Mouse (Mus musculus): ENCODE data around the gene Gm49388.

DNA sequence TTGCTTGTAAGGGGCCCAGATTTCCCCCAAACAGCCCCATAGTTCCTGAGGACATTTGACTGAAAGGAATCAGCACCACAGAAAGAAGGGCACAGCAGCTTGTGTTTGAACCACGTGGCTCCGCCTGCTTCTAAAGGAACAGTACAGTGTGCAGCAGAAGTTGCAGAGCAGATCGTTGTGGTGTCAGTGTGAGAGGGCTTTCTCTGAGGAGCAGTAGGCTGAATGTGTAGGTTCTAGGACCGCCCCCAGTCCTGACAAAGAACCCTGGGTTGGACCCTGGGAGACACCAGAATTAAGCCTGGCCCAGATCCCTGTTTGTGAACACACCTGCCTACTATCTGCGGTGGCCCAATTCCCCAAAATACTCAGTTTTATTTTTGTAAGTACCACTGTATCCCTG lies 14.1 kb upstream of the Gm49388 start:
- no peak for TF ChIP-seq CTCF (IDR thresholded peaks at IDR 0.05; ENCODE audit: low read depth)
- no peak for TF ChIP-seq EP300 (IDR thresholded peaks at IDR 0.05; ENCODE audit: low read depth)
